Mouse (Mus musculus) neural tube, embryonic 15.5 days (tissue): ENCODE measurements around the gene Tex21. TPM values are rescaled to one million over a fixed set of nuclear protein-coding genes. Genes with fewer than 3 reads are reported as not detected.
"Not testable (repeated sequence)": the region's sequence is repeated elsewhere in the genome, so short reads cannot be mapped to it uniquely, and the experiment has no call there.

Experiments used
- ATAC-seq: fragments of 200-750 bp; cut with Nextera tagmentation; 2 replicates; pipeline ENCODE4 v1.8.0; 2017; ENCODE audit warnings: mild to moderate bottlenecking, moderate TSS enrichment, moderate library complexity; ENCODE audit not compliant: low FRiP score
- H3K27ac ChIP-seq: fragments of 300-500 bp; sonication (generic); replicated peaks from 2 replicates; pipeline ENCODE4 v1.5.1; 2015; ENCODE audit warnings: mild to moderate bottlenecking, inconsistent platforms
- H3K27me3 ChIP-seq: fragments of 300-500 bp; sonication (generic); replicated peaks from 2 replicates; pipeline ENCODE4 v1.6.1; 2015; ENCODE audit warnings: inconsistent platforms
- H3K36me3 ChIP-seq: fragments of 300-500 bp; sonication (generic); 2 replicates; pipeline ENCODE4 v1.6.1; 2015; ENCODE audit warnings: inconsistent platforms
- H3K4me1 ChIP-seq: fragments of 300-500 bp; sonication (generic); 2 replicates; pipeline ENCODE4 v1.6.1; 2015; ENCODE audit warnings: inconsistent platforms
- H3K4me2 ChIP-seq: fragments of 300-500 bp; sonication (generic); 2 replicates; pipeline ENCODE4 v1.6.1; 2015; ENCODE audit warnings: inconsistent platforms, mild to moderate bottlenecking, moderate library complexity
- H3K4me3 ChIP-seq: fragments of 300-500 bp; sonication (generic); replicated peaks from 2 replicates; pipeline ENCODE4 v1.5.1; 2015; ENCODE audit warnings: mild to moderate bottlenecking, inconsistent platforms
- H3K9ac ChIP-seq: fragments of 300-500 bp; sonication (generic); replicated peaks from 2 replicates; pipeline ENCODE4 v1.6.1; 2015; ENCODE audit warnings: mild to moderate bottlenecking, inconsistent platforms
- H3K9me3 ChIP-seq: fragments of 300-500 bp; sonication (generic); replicated peaks from 2 replicates; pipeline ENCODE4 v1.6.1; 2016; ENCODE audit warnings: inconsistent platforms
- WGBS: fragments of 180-500 bp; shearing (Covaris S2); methylation state at CpG from one replicate; pipeline ENCODE4 v1.1.7; 2015; ENCODE audit warnings: mixed read lengths; 5-methylcytosine and 5-hydroxymethylcytosine counted together
- polyA plus RNA-seq: library from polyadenylated mRNA; unstranded; fragments of >200 nt; fragmentation: Nextera tagmentation; extraction: Ambion mirVana; gene quantifications from 2 replicates; pipeline ENCODE4 v1.2.1, GENCODE M21; 2015

The Tex21 gene
- polyA plus RNA-seq, 1 experiment from 2014 or later, result not detected

GRCm38 (mm10) chr12:76239145-76239838 lies 7.3 kb downstream of the Tex21 start:
- ATAC-seq, result no peak
- H3K27me3 ChIP-seq, result no peaks in the 10 kb centered on the region
- H3K9me3 ChIP-seq, result no peaks in the 10 kb centered on the region
- no peak overlapping the region for H3K9ac ChIP-seq
- H3K36me3 ChIP-seq, result no peaks in the 10 kb centered on the region
- no peak overlapping the region for H3K4me2 ChIP-seq
- no peak overlapping the region for H3K27ac ChIP-seq
- no peak overlapping the region for H3K4me3 ChIP-seq
- H3K4me1 ChIP-seq, result no peaks in the 10 kb centered on the region
- WGBS, result 80% methylated on average over 10 of the region's 10 CpGs

- no peak overlapping the region for H3K4me2 ChIP-seq
- no peaks in the 10 kb centered on the region for H3K27me3 ChIP-seq
- H3K27ac ChIP-seq, result no peak overlapping the region
- WGBS, result 87% methylated on average over 6 of the region's 6 CpGs
- no peak overlapping the region for H3K4me3 ChIP-seq
- no peaks in the 10 kb centered on the region for H3K4me1 ChIP-seq
- no peaks in the 10 kb centered on the region for H3K36me3 ChIP-seq
- ATAC-seq, result no peak
- H3K9ac ChIP-seq, result no peak overlapping the region
- no peaks in the 10 kb centered on the region for H3K9me3 ChIP-seq
Observed at GRCm38 (mm10) chr12:76235253-76235652, 11.3 kb downstream of the Tex21 start.

DNA sequence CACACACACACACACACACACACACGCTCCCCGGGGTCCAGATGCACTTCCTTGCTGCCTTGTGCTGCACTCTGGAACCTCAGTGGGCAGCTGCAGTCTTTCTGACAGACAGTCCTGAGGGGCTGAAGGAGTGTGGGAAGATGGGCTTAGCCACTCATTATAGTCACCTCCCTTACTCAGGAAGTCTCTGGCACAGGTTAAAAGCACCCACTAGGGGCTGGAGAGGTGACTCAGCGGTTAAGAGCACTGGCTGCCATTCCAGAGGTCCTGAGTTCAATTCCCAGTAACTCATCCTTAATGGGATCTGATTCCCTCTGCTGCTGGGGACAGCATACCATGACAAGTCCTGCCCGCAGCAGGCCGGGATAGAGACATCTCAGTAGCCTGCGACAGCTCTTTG lies 15.9 kb downstream of the Tex21 start:
- Histone ChIP-seq H3K27ac (no peak overlapping the region), H3K4me2 (no peak overlapping the region), H3K36me3 (no peaks in the 10 kb centered on the region), H3K4me1 (no peaks in the 10 kb centered on the region), H3K9ac (no peak overlapping the region), H3K9me3 (no peaks in the 10 kb centered on the region), H3K4me3 (no peak overlapping the region), H3K27me3 (no peaks in the 10 kb centered on the region)
- ATAC-seq, result no peak
- WGBS, result 86% methylated on average over 6 of the region's 6 CpGs

DNA sequence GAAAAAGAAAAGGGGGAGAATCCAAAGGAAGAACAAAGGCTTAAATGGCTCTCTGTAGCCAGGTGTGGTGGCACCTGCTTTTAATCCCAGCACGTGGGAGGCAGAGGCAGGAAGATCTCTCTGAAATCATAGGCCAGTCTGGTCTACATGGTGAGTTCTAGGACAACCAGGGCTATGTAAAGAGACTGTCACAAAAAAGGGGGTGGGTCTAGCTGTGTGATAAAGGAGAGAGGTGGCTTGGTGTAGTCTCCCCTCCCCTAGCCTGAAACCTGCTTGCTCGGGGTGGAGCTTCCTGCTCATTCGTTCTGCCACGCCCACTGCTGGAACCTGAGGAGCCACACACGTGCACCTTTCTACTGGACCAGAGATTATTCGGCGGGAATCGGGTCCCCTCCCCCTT lies 24.4 kb downstream of the Tex21 start:
- not testable (repeated sequence) for H3K36me3 ChIP-seq, H3K4me1 ChIP-seq, H3K9ac ChIP-seq, H3K4me3 ChIP-seq, H3K9me3 ChIP-seq, H3K27ac ChIP-seq, H3K27me3 ChIP-seq, H3K4me2 ChIP-seq, ATAC-seq
- WGBS, result 62% methylated on average over 4 of the region's 8 CpGs

GRCm38 (mm10) chr12:76216716-76217115 lies 29.8 kb downstream of the Tex21 start:
- no peak overlapping the region for H3K4me2 ChIP-seq
- no peak overlapping the region for H3K4me3 ChIP-seq
- no peak overlapping the region for H3K27ac ChIP-seq
- H3K9me3 ChIP-seq, result no peaks in the 10 kb centered on the region
- 0 out of 2 replicates have a peak, but pooled peaks cover 2% of the 10 kb centered on the region for H3K4me1 ChIP-seq
- no peaks in the 10 kb centered on the region for H3K36me3 ChIP-seq
- 78% methylated on average over 11 of the region's 11 CpGs for WGBS
- ATAC-seq, result no peak
- no peaks in the 10 kb centered on the region for H3K27me3 ChIP-seq
- H3K9ac ChIP-seq, result no peak overlapping the region

DNA sequence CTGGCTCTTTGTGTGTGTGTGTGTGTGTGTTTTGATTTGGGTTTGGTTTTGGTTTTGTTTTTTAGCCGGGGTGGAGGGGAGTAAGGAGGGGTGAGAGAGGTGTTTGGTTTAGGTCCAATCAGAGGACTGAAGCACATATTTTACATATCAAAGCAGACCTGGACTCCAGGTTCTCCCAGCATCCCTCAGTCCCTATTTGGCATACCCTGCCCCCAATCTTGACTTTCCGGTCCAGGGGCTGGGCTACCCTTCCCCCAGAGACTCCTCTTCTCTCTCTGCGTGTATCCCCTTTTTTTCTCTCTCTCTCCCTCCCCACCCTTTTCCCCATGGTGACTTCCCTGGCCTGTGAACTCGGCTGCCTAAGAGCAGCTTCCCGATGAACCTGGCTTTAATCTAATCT lies 31.4 kb downstream of the Tex21 start:
- Histone ChIP-seq H3K4me3 (no peak overlapping the region), H3K4me2 (no peak overlapping the region), H3K9ac (no peak overlapping the region), H3K27ac (no peak overlapping the region), H3K36me3 (no peaks in the 10 kb centered on the region), H3K9me3 (no peaks in the 10 kb centered on the region), H3K4me1 (0 out of 2 replicates have a peak, but pooled peaks cover 2% of the 10 kb centered on the region), H3K27me3 (no peaks in the 10 kb centered on the region)
- no peak for ATAC-seq
- 27% methylated on average over 5 of the region's 5 CpGs for WGBS

GRCm38 (mm10) chr12:76209429-76209974 lies 37.0 kb downstream of the Tex21 start:
- WGBS, result 91% methylated on average over 5 of the region's 5 CpGs
- no peak for ATAC-seq
- H3K36me3 ChIP-seq, result no peaks in the 10 kb centered on the region

GRCm38 (mm10) chr12:76200326-76200725 lies 46.2 kb downstream of the Tex21 start:
- Histone ChIP-seq H3K4me3 (no peak overlapping the region), H3K4me2 (no peak overlapping the region), H3K9me3 (no peaks in the 10 kb centered on the region), H3K9ac (no peak overlapping the region), H3K4me1 (peaks cover 10% of the 10 kb centered on the region; the same call in 1 of the 2 replicates), H3K36me3 (no peaks in the 10 kb centered on the region), H3K27me3 (no peaks in the 10 kb centered on the region; the same call in 1 of the 2 replicates), H3K27ac (no peak overlapping the region)
- WGBS, result 73% methylated on average over 4 of the region's 4 CpGs
- ATAC-seq, result no peak

More at GRCm38 (mm10) chr12:76209429-76209974, 37.0 kb downstream of the Tex21 start:
- Histone ChIP-seq H3K9ac (no peak overlapping the region), H3K4me1 (no peaks in the 10 kb centered on the region), H3K4me2 (no peak overlapping the region), H3K27ac (no peak overlapping the region), H3K9me3 (no peaks in the 10 kb centered on the region), H3K4me3 (no peak overlapping the region), H3K27me3 (no peaks in the 10 kb centered on the region)

- Histone ChIP-seq H3K4me1 (peaks cover 10% of the 10 kb centered on the region; the same call in 1 of the 2 replicates), H3K9ac (no peak overlapping the region), H3K27me3 (no peaks in the 10 kb centered on the region; the same call in 1 of the 2 replicates)
Observed at GRCm38 (mm10) chr12:76197071-76197470, 49.5 kb downstream of the Tex21 start.

DNA sequence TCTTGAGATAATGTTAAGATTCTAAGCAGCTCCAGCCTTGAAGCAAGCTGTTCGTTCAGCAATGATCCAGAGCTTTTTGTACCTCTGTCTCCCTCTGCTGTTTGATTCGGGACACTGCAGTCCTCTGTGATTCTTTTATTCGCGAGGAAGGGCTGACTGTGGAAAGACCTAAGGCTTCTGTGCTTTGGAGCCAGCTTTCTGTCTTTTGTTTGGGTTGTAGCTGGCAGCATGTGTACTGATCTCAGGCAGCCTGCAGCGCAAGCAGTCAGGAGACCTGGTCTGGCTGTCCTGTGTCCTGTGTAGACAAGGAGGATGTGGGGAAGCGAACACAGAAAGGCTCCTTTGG lies 49.9 kb downstream of the Tex21 start:
- 7% methylated on average over 6 of the region's 6 CpGs for WGBS
- H3K27ac ChIP-seq, result no peak overlapping the region

More at GRCm38 (mm10) chr12:76197071-76197470, 49.5 kb downstream of the Tex21 start:
- Histone ChIP-seq H3K4me3 (no peak overlapping the region), H3K36me3 (no peaks in the 10 kb centered on the region), H3K9me3 (no peaks in the 10 kb centered on the region), H3K27ac (no peak overlapping the region), H3K4me2 (peak overlapping the region; percentile 92)
- 46% methylated on average over 8 of the region's 8 CpGs for WGBS
- ATAC-seq, result no peak

DNA sequence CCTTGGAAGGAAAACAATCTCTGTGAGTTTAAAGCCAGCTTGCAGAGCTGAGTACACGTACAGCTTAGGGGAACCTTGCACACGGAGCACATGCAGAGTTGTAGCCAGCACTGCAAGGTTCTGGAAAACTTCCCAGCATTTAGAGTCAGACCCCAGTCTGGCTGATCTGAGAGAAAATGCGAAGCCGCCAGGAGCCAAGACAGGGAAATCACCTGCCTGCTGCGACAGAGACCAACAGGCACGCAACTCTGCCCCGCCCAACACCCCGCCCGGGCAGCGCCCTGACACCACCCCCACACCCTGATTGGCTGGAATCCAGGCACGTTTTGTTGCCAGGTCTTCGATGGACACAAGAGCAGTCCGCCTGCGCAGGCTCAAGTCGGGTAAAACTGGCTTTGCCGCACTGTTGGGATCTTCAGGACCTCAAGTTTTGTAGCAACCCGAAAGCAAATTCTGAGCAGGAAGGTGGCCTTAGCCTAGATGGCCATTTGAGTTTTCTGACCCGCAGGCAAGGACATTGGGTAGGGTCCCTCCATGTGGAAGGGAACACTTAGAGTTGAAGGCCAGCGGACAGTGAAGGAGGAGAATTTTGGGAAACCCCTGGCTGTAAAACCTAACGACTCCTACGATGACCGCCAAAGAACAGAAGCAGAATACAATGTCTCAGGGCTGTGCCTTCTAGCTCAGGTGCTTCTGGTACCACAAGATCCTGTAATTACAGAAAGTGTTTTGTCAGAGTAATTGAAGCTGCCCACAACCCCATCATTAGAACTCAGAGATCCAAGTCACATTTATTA lies 50.4 kb downstream of the Tex21 start:
- peak overlapping the region; percentile 26; the same call in 1 of the 2 replicates for H3K9ac ChIP-seq
- H3K4me2 ChIP-seq, result peak overlapping the region; percentile 92
- WGBS, result under 1% methylated on average over 22 of the region's 22 CpGs
- ATAC-seq, result peak; percentile 88
- no peaks in the 10 kb centered on the region for H3K36me3 ChIP-seq
- peak overlapping the region; percentile 35 for H3K4me3 ChIP-seq
- no peaks in the 10 kb centered on the region for H3K9me3 ChIP-seq
- no peaks in the 10 kb centered on the region; the same call in 1 of the 2 replicates for H3K27me3 ChIP-seq
- peaks cover 10% of the 10 kb centered on the region; the same call in 1 of the 2 replicates for H3K4me1 ChIP-seq
- H3K27ac ChIP-seq, result peak overlapping the region; percentile 30

More for the DNA sequence above, 49.9 kb downstream of the Tex21 start:
- Histone ChIP-seq H3K4me3 (peak overlapping the region; percentile 35), H3K9me3 (no peaks in the 10 kb centered on the region), H3K9ac (no peak overlapping the region), H3K4me1 (peaks cover 10% of the 10 kb centered on the region; the same call in 1 of the 2 replicates), H3K27me3 (no peaks in the 10 kb centered on the region; the same call in 1 of the 2 replicates), H3K4me2 (peak overlapping the region; percentile 92), H3K36me3 (no peaks in the 10 kb centered on the region)
- ATAC-seq, result peak; percentile 85
